Comparison of ENCODE assay signal across 15 mouse cellular contexts in genomic region chr2:26556535-26556993, GRCm38 (mm10). TPM values are rescaled to one million over a fixed set of nuclear protein-coding genes. Genes with fewer than 3 reads are reported as not detected.
A peak's percentile ranks its signal among the peaks of the same experiment; 100 is the strongest.
DNase-seq lines count a peak whose midpoint lies in the region; ATAC-seq and TF ChIP-seq lines count a peak whose summit lies in the region.
"Had no signal": no experiment of that assay in that cellular context is flagged by ENCODE, and none has a peak within 500 bp of the region (broad histone marks: within the 10 kb centered on the region; RNA-seq: fewer than 3 reads in every experiment).

No protein-coding gene starts in this region.

- 27% methylated on average over 4 of the region's 4 CpGs for WGBS in heart, embryonic 11.5 days (ENCODE audit: insufficient replicate concordance)
- WGBS in heart, embryonic 15.5 days: 31% methylated on average over 4 of the region's 4 CpGs

- no peak for DNase-seq in heart, postnatal 36 days
- DNase-seq in ovary, postnatal 36 days (ENCODE audit: low spot score): peak; percentile 29
- DNase-seq in ovary, postnatal 10 days (ENCODE audit: low spot score): no peak
- DNase-seq in frontal cortex, postnatal 25 days (ENCODE audit: low spot score in 2 of 2): no peak
- DNase-seq in right cerebral cortex, postnatal 4 days: no peak
- DNase-seq: cerebellum, adult 9-10 months; kidney, postnatal 25 days had no signal

- no peaks in the 10 kb centered on the region; the same call in 1 of the 2 replicates for H3K27me3 ChIP-seq in heart, embryonic 11.5 days (ENCODE audit: control insufficient read depth, insufficient read depth, low read length)
- no peaks in the 10 kb centered on the region for H3K27me3 ChIP-seq in heart, embryonic 15.5 days
- H3K27me3 ChIP-seq in myocyte (ENCODE audit: control insufficient read depth, insufficient read depth, insufficient read length): no peaks in the 10 kb centered on the region

- intact Hi-C loops in heart, postnatal 36 days (cut with DNase I): no loop called here

- H3K4me2 ChIP-seq in heart, embryonic 11.5 days: peak overlapping the region; percentile 29
- peak overlapping the region; percentile 32 for H3K4me2 ChIP-seq in heart, embryonic 15.5 days
- peak overlapping the region; percentile 35 for H3K4me2 ChIP-seq in myocyte (ENCODE audit: low read depth)
- H3K4me2 ChIP-seq: hindbrain, embryonic 14.5 days had no signal

- H3ac ChIP-seq in myocyte (ENCODE audit: control insufficient read depth, insufficient read length): no peak overlapping the region

- no peaks in the 10 kb centered on the region for H3K79me2 ChIP-seq in myocyte (ENCODE audit: control insufficient read depth, insufficient read depth)

- no peaks in the 10 kb centered on the region for H3K36me3 ChIP-seq in heart, embryonic 11.5 days (ENCODE audit: control insufficient read depth, insufficient read depth, low read length)
- H3K36me3 ChIP-seq in heart, embryonic 15.5 days: no peaks in the 10 kb centered on the region
- no peaks in the 10 kb centered on the region for H3K36me3 ChIP-seq in myocyte (ENCODE audit: control insufficient read depth, insufficient read depth)

- H3K9ac ChIP-seq in heart, embryonic 11.5 days (ENCODE audit: low read depth, low read length): no peak overlapping the region
- H3K9ac ChIP-seq in heart, embryonic 15.5 days: no peak overlapping the region
- H3K9ac ChIP-seq: hindbrain, embryonic 14.5 days had no signal

- H3K4me1 ChIP-seq in heart, embryonic 11.5 days (ENCODE audit: control insufficient read depth, insufficient read depth, low read length): peaks cover 19% of the 10 kb centered on the region
- peaks cover 51% of the 10 kb centered on the region for H3K4me1 ChIP-seq in heart, embryonic 15.5 days (replicated peaks)

- no peak for ATAC-seq in heart, embryonic 11.5 days (replicated peaks; ENCODE audit: insufficient number of reproducible peaks, low FRiP score, low TSS enrichment)
- peak; percentile 24 for ATAC-seq in heart, embryonic 15.5 days (replicated peaks; ENCODE audit: insufficient number of reproducible peaks, insufficient read depth, low FRiP score, low read depth)

- H3K4me3 ChIP-seq in heart, embryonic 11.5 days (ENCODE audit: low read depth, low read length): no peak overlapping the region
- no peak overlapping the region for H3K4me3 ChIP-seq in heart, embryonic 15.5 days
- H3K4me3 ChIP-seq in myocyte: no peak overlapping the region

- no peak for TF ChIP-seq POLR2A in myocyte (IDR thresholded peaks at IDR 0.05; ENCODE audit: insufficient read length, low read depth)

- peak overlapping the region; percentile 46; the same call in 1 of the 2 replicates for H3K27ac ChIP-seq in heart, embryonic 11.5 days (ENCODE audit: low read depth, low read length)
- H3K27ac ChIP-seq in heart, embryonic 15.5 days: peak overlapping the region; percentile 71
- H3K27ac ChIP-seq: hindbrain, embryonic 14.5 days had no signal

- H3K9me3 ChIP-seq in heart, embryonic 11.5 days (replicated peaks; ENCODE audit: control insufficient read depth, low read length): no peaks in the 10 kb centered on the region
- H3K9me3 ChIP-seq in heart, embryonic 15.5 days (replicated peaks): no peaks in the 10 kb centered on the region

TF ChIP-seq in myocyte, 11 proteins besides CTCF, POLR2A, EP300 and RAD21:
- TF ChIP-seq MYOG (IDR thresholded peaks at IDR 0.05; ENCODE audit: control insufficient read depth in 1 of 3, insufficient read depth in 1 of 3, insufficient read length in 2 of 3, low read depth in 2 of 3) (peak; percentile 43 to 90 (median 66)), REST (IDR thresholded peaks at IDR 0.05; ENCODE audit: insufficient read depth, insufficient read length) (no peak), MYOD1 (IDR thresholded peaks at IDR 0.05; ENCODE audit: control insufficient read depth in 1 of 3, insufficient read length in 2 of 3, low read depth in 2 of 3) (peak in 2 of 3 experiments; percentile 63 to 83)

RNA-seq across cellular contexts. Expression of gene Egfl7, which starts 23.2 kb away (rescaled TPM):
- 145 and 157 TPM in 2 replicates for polyA plus RNA-seq in heart, embryonic 11.5 days (2014; fragmentation: Nextera tagmentation; extraction: Ambion mirVana)
- 100 to 1,000 TPM; 146 to 183 TPM for total RNA-seq in heart, postnatal 36 days (2021)
- 159 and 197 TPM in 2 replicates for polyA plus RNA-seq in heart, embryonic 15.5 days (2015; fragmentation: Nextera tagmentation; extraction: Ambion mirVana)
- 2.7 TPM for polyA plus RNA-seq in myocyte (2012; fragmentation: generic; extraction: Trizol)

RNA-seq across cellular contexts. Expression of gene Gm20532, which starts 29.9 kb away (rescaled TPM):
- not detected in 2 replicates for polyA plus RNA-seq in heart, embryonic 11.5 days (2014; fragmentation: Nextera tagmentation; extraction: Ambion mirVana)
- not detected for total RNA-seq in heart, postnatal 36 days (2021)
- not detected in 2 replicates for polyA plus RNA-seq in heart, embryonic 15.5 days (2015; fragmentation: Nextera tagmentation; extraction: Ambion mirVana)
- not detected for polyA plus RNA-seq in myocyte (2012; fragmentation: generic; extraction: Trizol)
- total RNA-seq: left cerebral cortex, postnatal 25 days; megakaryocyte-erythroid progenitor cell, adult 5-6 weeks had no signal
- polyA plus RNA-seq: hindbrain, embryonic 14.5 days; neural tube, embryonic 11.5 days; testis, adult 2 months had no signal

RNA-seq across cellular contexts. Expression of gene Notch1, which starts 40.1 kb away (rescaled TPM):
- 20.9 and 23.5 TPM in 2 replicates for polyA plus RNA-seq in heart, embryonic 11.5 days (2014; fragmentation: Nextera tagmentation; extraction: Ambion mirVana)
- 10 to 100 TPM; 29.5 to 34.0 TPM for total RNA-seq in heart, postnatal 36 days (2021)
- polyA plus RNA-seq in heart, embryonic 15.5 days (2015; fragmentation: Nextera tagmentation; extraction: Ambion mirVana): 10.8 and 24.2 TPM in 2 replicates
- polyA plus RNA-seq in myocyte (2012; fragmentation: generic; extraction: Trizol): 16.3 TPM

RNA-seq across cellular contexts. Expression of gene Agpat2, which starts 47.7 kb away (rescaled TPM):
- polyA plus RNA-seq in heart, embryonic 11.5 days (2014; fragmentation: Nextera tagmentation; extraction: Ambion mirVana): 15.7 and 20.6 TPM in 2 replicates
- 10 to 100 TPM; 69.1 to 71.6 TPM for total RNA-seq in heart, postnatal 36 days (2021)
- 19.9 and 26.3 TPM in 2 replicates for polyA plus RNA-seq in heart, embryonic 15.5 days (2015; fragmentation: Nextera tagmentation; extraction: Ambion mirVana)
- polyA plus RNA-seq in myocyte (2012; fragmentation: generic; extraction: Trizol): 31.3 TPM

Comparison
In these comparisons a context has a peak if more than half of its experiments do, and no peak if none do; other contexts are left out.
1. RNA of gene Egfl7, which starts 23.2 kb away (polyA plus RNA-seq): 159 to 197 TPM in heart, embryonic 15.5 days and 145 to 157 TPM in heart, embryonic 11.5 days; 2.7 TPM in myocyte (single experiment); every median in the first group is over 10 times any median in the second.
2. Peak in every context shown above with its lines, with median percentiles within 50 percentile points of each other: H3K4me2 ChIP-seq.